Mouse (Mus musculus) liver, postnatal 0 days (tissue): ENCODE data around the gene Lrrc28. TPM values are rescaled to one million over a fixed set of nuclear protein-coding genes. Genes with fewer than 3 reads are reported as not detected.
A peak's percentile ranks its signal among the peaks of the same experiment; 100 is the strongest.

Source experiments
- ATAC-seq: fragments of 200-750 bp; cut with Nextera tagmentation; 2 replicates; pipeline ENCODE4 v1.8.0; 2017; ENCODE audit warnings: mild to moderate bottlenecking, moderate library complexity
- DNase-seq: peaks from one replicate; pipeline ENCODE4 v3.0.0-alpha.2; 2016
- H3K27ac ChIP-seq: fragments of 300-500 bp; sonication (generic); 2 replicates; pipeline ENCODE4 v1.5.1; 2014; ENCODE audit warnings: antibody characterized with exemption, moderate library complexity, mild to moderate bottlenecking, low read depth
- H3K27me3 ChIP-seq: fragments of 300-500 bp; sonication (generic); 2 replicates; pipeline ENCODE4 v1.6.1; 2014; ENCODE audit warnings: low read length, control low read depth, mixed read lengths; ENCODE audit not compliant: insufficient read depth
- H3K36me3 ChIP-seq: fragments of 300-500 bp; sonication (generic); replicated peaks from 2 replicates; pipeline ENCODE4 v1.6.1; 2014; ENCODE audit warnings: mild to moderate bottlenecking, control low read depth, low read length, moderate library complexity, mixed read lengths; ENCODE audit not compliant: insufficient read depth
- H3K4me1 ChIP-seq: fragments of 300-500 bp; sonication (generic); 2 replicates; pipeline ENCODE4 v1.6.1; 2014; ENCODE audit warnings: antibody characterized with exemption, mild to moderate bottlenecking, control low read depth; ENCODE audit not compliant: insufficient read depth
- H3K4me2 ChIP-seq: fragments of 300-500 bp; sonication (generic); 2 replicates; pipeline ENCODE4 v1.6.1; 2014; ENCODE audit warnings: low read depth, mild to moderate bottlenecking, low read length, moderate library complexity, mixed read lengths
- H3K4me3 ChIP-seq: fragments of 300-500 bp; sonication (generic); 2 replicates; pipeline ENCODE4 v1.5.1; 2014; ENCODE audit warnings: low read depth, low read length
- H3K9ac ChIP-seq: fragments of 300-500 bp; sonication (generic); replicated peaks from 2 replicates; pipeline ENCODE4 v1.6.1; 2014; ENCODE audit warnings: mild to moderate bottlenecking, moderate library complexity
- H3K9me3 ChIP-seq: fragments of 300-500 bp; sonication (generic); 2 replicates; pipeline ENCODE4 v1.6.1; 2016; ENCODE audit warnings: mild to moderate bottlenecking, control low read depth, low read length, mixed read lengths
- CTCF ChIP-seq: sonication (generic); IDR thresholded peaks from 2 replicates; pipeline ENCODE4 v1.5.1; 2016; ENCODE audit warnings: antibody characterized with exemption, low read depth
- EP300 ChIP-seq: IDR thresholded peaks from 2 replicates; pipeline ENCODE4 v1.6.1; 2016; ENCODE audit warnings: antibody characterized with exemption, low read depth, mild to moderate bottlenecking
- WGBS: fragments of 180-500 bp; shearing (Covaris S2); extraction: QIAGEN DNeasy Blood & Tissue Kit; methylation state at CpG from one replicate; pipeline ENCODE4 v1.1.7; 2014; ENCODE audit not compliant: insufficient replicate concordance; 5-methylcytosine and 5-hydroxymethylcytosine counted together
- polyA plus RNA-seq: library from polyadenylated mRNA; unstranded; fragments of >200 nt; fragmentation: Nextera tagmentation; extraction: Ambion mirVana; gene quantifications from 2 replicates; pipeline ENCODE4 v1.2.1, GENCODE M21; 2015

Lrrc28 gene
- polyA plus RNA-seq, 1 experiment from 2014 or later: 12.6 TPM

GRCm38 (mm10) chr7:67558230-67558629 is 86.8 kb downstream of the Lrrc28 start:
- DNase-seq (no peak), ATAC-seq (no peak)
- Histone ChIP-seq H3K27ac (no peak overlapping the region), H3K4me3 (no peak overlapping the region), H3K9ac (no peak overlapping the region), H3K4me1 (no peaks in the 10 kb centered on the region), H3K4me2 (no peak overlapping the region), H3K36me3 (no peaks in the 10 kb centered on the region; the same call in none of the 2 replicates), H3K9me3 (no peaks in the 10 kb centered on the region), H3K27me3 (no peaks in the 10 kb centered on the region)
- WGBS: 78% methylated on average over 5 of the region's 5 CpGs
- TF ChIP-seq CTCF: no peak
- no peak for TF ChIP-seq EP300

DNA sequence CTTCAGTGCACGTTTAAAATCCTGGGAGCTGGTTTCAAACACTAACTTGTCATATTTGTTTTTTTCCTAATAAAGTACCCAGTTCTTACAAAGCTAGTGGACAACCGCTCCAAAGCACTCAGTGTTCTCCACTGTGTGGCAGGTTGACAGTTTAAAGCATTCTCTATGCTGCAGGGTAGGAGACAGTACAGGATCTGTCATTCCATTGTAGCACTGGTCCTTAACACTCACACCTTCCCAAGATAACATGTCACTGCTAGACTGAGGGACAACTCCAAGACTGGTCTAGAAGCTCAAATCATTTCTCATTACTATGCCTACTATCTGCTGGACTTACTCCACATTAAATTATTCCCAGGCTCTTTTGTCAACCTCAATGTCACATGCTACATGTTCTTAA is 90.2 kb downstream of the Lrrc28 start:
- Histone ChIP-seq H3K9ac (no peak overlapping the region), H3K27me3 (no peaks in the 10 kb centered on the region), H3K4me3 (no peak overlapping the region), H3K27ac (no peak overlapping the region), H3K9me3 (no peaks in the 10 kb centered on the region), H3K4me2 (no peak overlapping the region), H3K36me3 (no peaks in the 10 kb centered on the region; the same call in none of the 2 replicates), H3K4me1 (no peaks in the 10 kb centered on the region)
- TF ChIP-seq EP300: no peak
- TF ChIP-seq CTCF: no peak
- 76% methylated on average over 2 of the region's 2 CpGs for WGBS
- DNase-seq (no peak), ATAC-seq (no peak)

GRCm38 (mm10) chr7:67551242-67551641 is 93.8 kb downstream of the Lrrc28 start:
- TF ChIP-seq EP300 (no peak), CTCF (no peak)
- no peak overlapping the region for H3K4me3 ChIP-seq
- H3K9me3 ChIP-seq: no peaks in the 10 kb centered on the region
- DNase-seq (no peak), ATAC-seq (no peak)
- H3K36me3 ChIP-seq: no peaks in the 10 kb centered on the region
- no peaks in the 10 kb centered on the region for H3K4me1 ChIP-seq
- no peak overlapping the region for H3K27ac ChIP-seq
- H3K27me3 ChIP-seq: no peaks in the 10 kb centered on the region
- no peak overlapping the region for H3K4me2 ChIP-seq
- WGBS: 76% methylated on average over 2 of the region's 2 CpGs
- H3K9ac ChIP-seq: no peak overlapping the region

DNA sequence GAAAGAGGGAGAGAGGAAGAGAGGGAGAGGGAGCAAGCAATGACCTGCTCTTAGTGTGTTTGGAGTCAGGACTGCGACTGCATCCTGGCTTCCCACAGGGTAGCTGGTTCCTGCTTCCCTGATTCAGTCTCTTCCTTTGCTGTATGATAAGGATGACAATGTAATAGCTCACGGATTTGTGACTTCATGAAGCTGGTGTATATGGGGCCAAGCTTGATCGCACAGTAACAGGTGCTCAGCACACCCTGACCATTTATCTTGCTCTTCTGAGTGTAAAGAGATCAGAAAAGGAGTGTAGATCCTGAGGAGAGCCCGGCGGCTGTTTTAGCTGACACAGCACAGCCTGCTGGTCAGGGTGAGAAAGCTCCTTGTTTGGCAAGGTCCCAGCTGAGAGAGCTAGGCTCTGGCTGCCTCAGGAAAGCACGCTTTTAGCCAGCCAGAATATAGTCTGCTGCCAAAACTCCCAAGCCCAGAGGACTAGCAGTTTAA is 96.0 kb downstream of the Lrrc28 start:
- WGBS: 28% methylated on average over 6 of the region's 6 CpGs
- no peak for TF ChIP-seq EP300
- TF ChIP-seq CTCF: peak; percentile 67
- H3K27me3 ChIP-seq: no peaks in the 10 kb centered on the region
- DNase-seq (peak; percentile 47), ATAC-seq (peak; percentile 44; the same call in 1 of the 2 replicates)
- H3K9ac ChIP-seq: no peak overlapping the region
- H3K27ac ChIP-seq: no peak overlapping the region
- H3K9me3 ChIP-seq: no peaks in the 10 kb centered on the region
- no peaks in the 10 kb centered on the region for H3K36me3 ChIP-seq
- H3K4me2 ChIP-seq: no peak overlapping the region
- no peaks in the 10 kb centered on the region for H3K4me1 ChIP-seq
- no peak overlapping the region for H3K4me3 ChIP-seq

- Histone ChIP-seq H3K4me2 (no peak overlapping the region), H3K27ac (no peak overlapping the region), H3K27me3 (no peaks in the 10 kb centered on the region), H3K9ac (no peak overlapping the region), H3K4me3 (no peak overlapping the region), H3K4me1 (no peaks in the 10 kb centered on the region), H3K36me3 (no peaks in the 10 kb centered on the region), H3K9me3 (no peaks in the 10 kb centered on the region)
- WGBS: 68% methylated on average over 6 of the region's 6 CpGs
- ATAC-seq: no peak
- TF ChIP-seq CTCF (no peak), EP300 (no peak)
- DNase-seq: no peak
Measured at GRCm38 (mm10) chr7:67548599-67549041, 96.4 kb downstream of the Lrrc28 start.

- DNase-seq: no peak
- 42% methylated on average over 5 of the region's 5 CpGs for WGBS
- Histone ChIP-seq H3K27me3 (no peaks in the 10 kb centered on the region), H3K27ac (no peak overlapping the region), H3K4me2 (no peak overlapping the region), H3K36me3 (no peaks in the 10 kb centered on the region), H3K9me3 (no peaks in the 10 kb centered on the region), H3K4me3 (no peak overlapping the region), H3K9ac (no peak overlapping the region), H3K4me1 (no peaks in the 10 kb centered on the region)
- TF ChIP-seq EP300: no peak
- no peak for TF ChIP-seq CTCF
- ATAC-seq: no peak
Measured at GRCm38 (mm10) chr7:67546282-67546681, 98.8 kb downstream of the Lrrc28 start.

DNA sequence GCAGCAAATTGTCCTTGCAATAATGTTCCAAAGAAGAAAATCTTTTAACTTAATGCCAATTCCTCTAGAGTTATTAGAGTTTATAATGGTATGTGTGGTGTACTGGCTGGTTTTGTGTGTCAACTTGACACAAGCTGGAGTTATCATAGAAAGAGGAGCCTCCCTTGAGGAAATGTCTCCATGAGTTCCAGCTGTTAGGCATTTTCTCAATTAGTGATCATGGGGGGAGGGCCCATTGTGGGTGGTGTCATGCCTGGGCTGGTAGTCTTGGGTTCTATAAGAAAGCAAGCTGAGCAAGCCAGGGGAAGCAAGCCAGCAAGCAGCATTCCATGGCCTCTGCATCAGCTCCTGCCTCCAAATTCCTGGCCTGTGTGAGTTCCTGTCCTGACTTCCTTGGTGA is 100.5 kb downstream of the Lrrc28 start:
- ATAC-seq (no peak), DNase-seq (no peak)
- H3K4me3 ChIP-seq: no peak overlapping the region
- no peaks in the 10 kb centered on the region for H3K27me3 ChIP-seq
- no peak overlapping the region for H3K27ac ChIP-seq
- no peak overlapping the region for H3K9ac ChIP-seq
- H3K9me3 ChIP-seq: no peaks in the 10 kb centered on the region
- no peaks in the 10 kb centered on the region for H3K36me3 ChIP-seq
- H3K4me1 ChIP-seq: no peaks in the 10 kb centered on the region
- H3K4me2 ChIP-seq: no peak overlapping the region
- TF ChIP-seq CTCF (no peak), EP300 (no peak)
